Mouse (Mus musculus) E14TG2a.4 (cell line): ENCODE data around the gene Gm48551.

Experiments
- CTCF ChIP-seq: conservative IDR thresholded peaks from 2 replicates; pipeline ENCODE4 v1.5.1; 2014; ENCODE audit warnings: low read length
- NANOG ChIP-seq: IDR thresholded peaks from 2 replicates; pipeline ENCODE4 v1.6.1; 2014; ENCODE audit warnings: borderline replicate concordance, low read length, mixed read lengths
- POU5F1 ChIP-seq: IDR thresholded peaks from 2 replicates; pipeline ENCODE4 v1.6.1; 2014; ENCODE audit warnings: low read length, borderline replicate concordance

DNA sequence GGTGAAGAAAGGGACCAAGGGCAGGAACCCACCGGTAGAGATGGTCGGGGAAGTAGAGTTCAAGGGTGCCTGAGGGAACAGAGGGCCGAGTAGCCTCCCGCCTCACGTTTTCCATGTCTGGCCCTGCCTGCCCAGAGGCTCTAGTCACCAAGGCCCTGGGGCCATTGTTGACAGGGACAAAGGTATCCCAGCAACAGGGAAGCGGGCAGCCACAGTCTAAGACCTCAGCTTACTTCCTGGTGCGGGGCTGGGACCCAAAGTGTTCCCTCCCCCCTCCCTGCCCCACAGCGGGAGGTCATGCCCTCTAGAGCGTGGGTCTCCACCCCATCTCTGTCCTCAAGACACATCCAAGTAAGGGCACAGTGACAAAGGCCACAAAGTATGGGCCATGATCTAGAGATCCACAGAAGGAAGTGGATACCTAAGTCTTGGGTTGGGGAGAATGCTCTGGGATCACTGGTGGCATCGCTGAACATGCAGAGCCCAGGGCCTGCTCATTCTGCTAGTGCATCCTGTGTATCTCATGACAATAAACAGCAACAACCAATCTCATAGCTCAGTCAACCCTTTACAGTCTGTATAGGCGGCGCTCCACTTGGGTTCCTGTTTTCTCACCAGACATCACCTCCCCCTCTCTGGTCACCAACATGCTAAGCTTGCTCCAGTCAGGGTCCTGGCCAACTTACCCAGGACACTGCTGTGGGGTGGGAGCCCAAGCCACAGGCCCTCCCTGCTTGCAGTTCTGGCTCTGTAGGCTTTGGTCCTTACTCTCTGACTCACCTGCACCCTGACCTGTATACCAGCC lies 18.4 kb upstream of the Gm48551 start, which contains the start of gene 4930404N11Rik:
- TF ChIP-seq CTCF (no peak), NANOG (no peak), POU5F1 (no peak)
